ENCODE assay signal across 1 mouse cellular context in the genomic region with DNA sequence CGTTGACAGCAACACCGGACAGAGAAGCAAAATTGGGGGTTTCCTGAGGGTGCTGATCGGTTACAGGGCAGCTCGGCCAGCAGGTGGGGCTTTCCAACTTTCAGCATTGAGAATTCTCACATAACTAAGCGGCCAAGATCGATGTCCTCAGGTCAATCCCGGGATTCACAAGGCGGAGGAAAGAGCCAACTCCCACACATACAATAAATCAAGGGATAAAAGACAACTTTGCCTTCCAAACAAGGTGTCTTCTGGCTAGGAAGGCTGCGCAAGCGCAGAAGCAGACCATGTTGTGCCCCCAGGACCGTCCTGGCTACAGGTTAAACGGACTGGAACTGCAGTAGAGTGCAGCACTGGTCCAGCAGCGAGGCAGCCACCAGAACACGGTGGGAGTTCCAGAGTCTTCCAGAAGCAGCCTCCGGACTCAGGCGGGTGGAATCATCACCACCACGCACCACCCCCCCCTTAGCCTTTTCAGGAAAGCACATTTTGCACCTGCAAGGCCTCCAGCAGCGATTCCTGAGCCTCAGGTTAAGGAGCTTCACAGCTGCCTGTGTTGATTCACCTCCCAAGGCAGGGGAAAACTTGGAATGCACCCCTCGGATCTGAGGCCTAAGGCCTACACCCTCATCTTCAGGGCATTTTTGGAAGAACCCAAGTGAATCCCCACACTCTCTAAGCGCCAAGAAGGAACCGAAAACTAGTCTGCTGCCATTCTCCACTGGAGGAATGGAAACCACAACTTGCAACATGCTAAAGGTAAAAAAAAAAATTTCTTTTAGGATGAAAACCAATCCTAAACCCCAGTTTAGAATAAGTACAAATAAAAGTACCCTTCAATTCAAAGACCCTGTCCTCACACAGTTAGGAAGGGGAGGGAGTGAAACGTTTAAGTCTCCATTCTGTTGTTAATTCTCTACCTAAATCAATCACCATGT.
TF ChIP-seq lines count a peak whose summit lies in the region.

No protein-coding gene starts in this region.

TF ChIP-seq in CH12.LX, 34 proteins besides CTCF, POLR2A, EP300 and RAD21:
- TF ChIP-seq CHD2 (IDR thresholded peaks at IDR 0.05; ENCODE audit: low read length): peak; percentile 26
- peak; percentile 46; the same call in 1 of the 2 replicates for TF ChIP-seq BHLHE40 (IDR thresholded peaks at IDR 0.05; ENCODE audit: low read depth, low read length)
- no peak for TF ChIP-seq KAT2A (IDR thresholded peaks at IDR 0.05; ENCODE audit: insufficient replicate concordance, low read length)
- TF ChIP-seq RCOR1 (conservative IDR thresholded peaks at IDR 0.05; ENCODE audit: low read depth, low read length): peak; percentile 55; the same call in 1 of the 2 replicates
- TF ChIP-seq USF1 (IDR thresholded peaks at IDR 0.05; ENCODE audit: low read depth, low read length): no peak
- peak; percentile 59 for TF ChIP-seq SMC3 (IDR thresholded peaks at IDR 0.05; ENCODE audit: low read depth, low read length)
- peak; percentile 71 for TF ChIP-seq IRF4 (IDR thresholded peaks at IDR 0.05; ENCODE audit: low read depth, low read length)
- TF ChIP-seq SIN3A (IDR thresholded peaks at IDR 0.05; ENCODE audit: low read length): 0 out of 2 replicates have a peak, but pooled peaks have one; percentile 56
- no peak for TF ChIP-seq ETS1 (conservative IDR thresholded peaks at IDR 0.05; ENCODE audit: low read depth, low read length)
- peak; percentile 86 for TF ChIP-seq ZNF384 (IDR thresholded peaks at IDR 0.05; ENCODE audit: low read depth, low read length)
- peak; percentile 65 for TF ChIP-seq NRF1 (IDR thresholded peaks at IDR 0.05; ENCODE audit: low read depth, low read length)
- no peak for TF ChIP-seq TBP (conservative IDR thresholded peaks at IDR 0.05; ENCODE audit: low read depth, low read length)
- 0 out of 2 replicates have a peak, but pooled peaks have one; percentile 9 for TF ChIP-seq MYC (IDR thresholded peaks at IDR 0.05; ENCODE audit: low read depth, low read length)
